Comparison of ENCODE assay signal across 7 mouse cellular contexts in the genomic region with DNA sequence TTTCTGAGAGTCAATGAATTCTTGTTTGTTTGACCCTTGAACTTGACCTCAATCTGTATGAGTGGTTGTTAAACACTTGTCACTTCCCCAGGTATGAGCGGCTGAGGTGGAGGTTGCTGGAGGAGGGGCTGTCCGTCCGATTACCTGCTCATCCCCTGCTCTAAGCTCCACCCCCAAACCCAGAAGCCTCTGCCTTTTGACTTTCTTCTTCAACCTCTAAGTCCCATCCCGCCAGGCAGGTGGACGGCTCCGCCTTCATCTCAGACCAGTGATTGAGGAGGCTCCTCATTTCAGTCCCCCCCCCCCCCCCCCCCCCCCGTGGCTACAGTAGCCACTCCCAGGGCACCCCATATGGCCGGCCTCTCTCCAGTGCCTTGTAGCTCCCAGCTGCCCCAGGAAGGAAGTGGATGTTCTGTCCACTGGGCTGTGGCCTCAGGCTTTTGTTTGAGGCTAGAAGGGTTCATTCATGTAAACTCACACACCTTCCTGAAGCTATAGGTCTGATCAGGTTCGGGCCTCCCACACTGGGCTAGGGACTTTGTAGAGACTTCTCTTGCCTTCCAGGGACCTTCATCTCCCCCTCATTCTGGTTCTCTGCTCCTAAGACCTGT. TPM values are rescaled to one million over a fixed set of nuclear protein-coding genes. Genes with fewer than 3 reads are reported as not detected.
DNase-seq lines count a peak whose midpoint lies in the region; ATAC-seq and TF ChIP-seq lines count a peak whose summit lies in the region.

No protein-coding gene starts in this region.

- no peak overlapping the region for H3K4me2 ChIP-seq in forebrain, postnatal 0 days (ENCODE audit: low read depth)
- peak overlapping the region; percentile 49 for H3K4me2 ChIP-seq in liver, embryonic 11.5 days
- peak overlapping the region; percentile 25 for H3K4me2 ChIP-seq in stomach, embryonic 16.5 days (ENCODE audit: low read depth, low read length)

- TF ChIP-seq CTCF in forebrain, postnatal 0 days (IDR thresholded peaks at IDR 0.05; ENCODE audit: low read depth) = no peak

- H3K9me3 ChIP-seq in megakaryocyte, embryonic 14.5 days = peaks cover 5% of the 10 kb centered on the region; the same call in 1 of the 2 replicates
- H3K9me3 ChIP-seq in forebrain, postnatal 0 days (ENCODE audit: low read length) = no peaks in the 10 kb centered on the region
- H3K9me3 ChIP-seq in liver, embryonic 11.5 days (ENCODE audit: control insufficient read depth, low read length) = no peaks in the 10 kb centered on the region
- H3K9me3 ChIP-seq in stomach, embryonic 16.5 days (replicated peaks; ENCODE audit: control insufficient read depth, low read length) = no peaks in the 10 kb centered on the region

- H3K27me3 ChIP-seq in megakaryocyte, embryonic 14.5 days (replicated peaks) = peaks cover 13% of the 10 kb centered on the region
- H3K27me3 ChIP-seq in forebrain, postnatal 0 days (ENCODE audit: insufficient read depth, low read length) = no peaks in the 10 kb centered on the region
- H3K27me3 ChIP-seq in liver, embryonic 11.5 days (replicated peaks; ENCODE audit: control insufficient read depth, insufficient read depth, low read length) = no peaks in the 10 kb centered on the region
- no peaks in the 10 kb centered on the region for H3K27me3 ChIP-seq in stomach, embryonic 16.5 days (ENCODE audit: control insufficient read depth, insufficient read depth, low read length)

- DNase-seq in forebrain, postnatal 0 days = no peak
- DNase-seq in liver, embryonic 11.5 days (ENCODE audit: low spot score) = no peak
- no peak for DNase-seq in cerebellum, adult 9-10 months
- no peak for DNase-seq in kidney, adult 11 months

- peak overlapping the region; percentile 75 for H3K4me3 ChIP-seq in megakaryocyte, embryonic 14.5 days (replicated peaks)
- H3K4me3 ChIP-seq in forebrain, postnatal 0 days (ENCODE audit: low read depth, low read length) = no peak overlapping the region
- peak overlapping the region; percentile 25 for H3K4me3 ChIP-seq in liver, embryonic 11.5 days (ENCODE audit: low read depth, low read length)
- peak overlapping the region; percentile 18; the same call in 1 of the 2 replicates for H3K4me3 ChIP-seq in stomach, embryonic 16.5 days (replicated peaks; ENCODE audit: low read length)

- 56% methylated on average over 7 of the region's 9 CpGs for WGBS in forebrain, postnatal 0 days
- 29% methylated on average over 9 of the region's 9 CpGs for whole genome bisulfite sequencing in liver, embryonic 11.5 days
- 28% methylated on average over 8 of the region's 9 CpGs for WGBS in stomach, embryonic 16.5 days

- peaks cover 68% of the 10 kb centered on the region for H3K4me1 ChIP-seq in megakaryocyte, embryonic 14.5 days
- peaks cover 4% of the 10 kb centered on the region; the same call in 1 of the 2 replicates for H3K4me1 ChIP-seq in forebrain, postnatal 0 days (ENCODE audit: insufficient read depth)
- H3K4me1 ChIP-seq in liver, embryonic 11.5 days (replicated peaks; ENCODE audit: control insufficient read depth, insufficient read depth, low read length) = peaks cover 21% of the 10 kb centered on the region
- peaks cover 32% of the 10 kb centered on the region for H3K4me1 ChIP-seq in stomach, embryonic 16.5 days (ENCODE audit: control insufficient read depth, insufficient read depth, low read length)

- no peak for ATAC-seq in megakaryocyte, adult 5-6 weeks (ENCODE audit: poor library complexity, severe bottlenecking)
- ATAC-seq in forebrain, postnatal 0 days = no peak
- ATAC-seq in liver, embryonic 11.5 days (replicated peaks; ENCODE audit: low FRiP score) = peak; percentile 18; the same call in 1 of the 2 replicates
- peak; percentile 42 for ATAC-seq in stomach, embryonic 16.5 days (ENCODE audit: insufficient read depth, low FRiP score)

- H3K36me3 ChIP-seq in megakaryocyte, embryonic 14.5 days (replicated peaks; ENCODE audit: low read length) = no peaks in the 10 kb centered on the region
- no peaks in the 10 kb centered on the region for H3K36me3 ChIP-seq in forebrain, postnatal 0 days (ENCODE audit: insufficient read depth)
- H3K36me3 ChIP-seq in liver, embryonic 11.5 days (ENCODE audit: control insufficient read depth, insufficient read depth, low read length) = no peaks in the 10 kb centered on the region
- no peaks in the 10 kb centered on the region for H3K36me3 ChIP-seq in stomach, embryonic 16.5 days (ENCODE audit: control insufficient read depth, insufficient read depth, low read length)

- H3K27ac ChIP-seq in forebrain, postnatal 0 days (ENCODE audit: low read depth, low read length) = peak overlapping the region; percentile 57; the same call in 1 of the 2 replicates
- H3K27ac ChIP-seq in liver, embryonic 11.5 days (ENCODE audit: low read depth, low read length) = peak overlapping the region; percentile 84; the same call in 1 of the 2 replicates
- peak overlapping the region; percentile 91 for H3K27ac ChIP-seq in stomach, embryonic 16.5 days (ENCODE audit: low read length)

- H3K9ac ChIP-seq in forebrain, postnatal 0 days = no peak overlapping the region
- peak overlapping the region; percentile 22; the same call in 1 of the 2 replicates for H3K9ac ChIP-seq in liver, embryonic 11.5 days (ENCODE audit: low read depth, low read length)
- peak overlapping the region; percentile 43; the same call in 1 of the 2 replicates for H3K9ac ChIP-seq in stomach, embryonic 16.5 days (ENCODE audit: low read length)

RNA-seq across cellular contexts. Expression of gene 1600014C23Rik, which starts 34.0 kb away (rescaled TPM):
- 1.3 TPM in 1 of 2 replicates, not detected in the other for polyA plus RNA-seq in megakaryocyte, embryonic 14.5 days (2012; ENCODE audit: insufficient read depth, low replicate concordance)
- not detected in 2 replicates for total RNA-seq in megakaryocyte, adult 5-6 weeks (2015)
- not detected in 2 replicates for total RNA-seq in megakaryocyte, adult 5-6 weeks (2017)
- not detected in 2 replicates for total RNA-seq in forebrain, postnatal 0 days (2014; rRNA removed)
- not detected in 2 replicates for polyA plus RNA-seq in forebrain, postnatal 0 days (2015; fragmentation: Nextera tagmentation; extraction: Ambion mirVana)
- not detected in 2 replicates for polyA plus RNA-seq in liver, embryonic 11.5 days (2014; fragmentation: Nextera tagmentation; extraction: Ambion mirVana)
- polyA plus RNA-seq in stomach, embryonic 16.5 days (2015; fragmentation: Nextera tagmentation; extraction: Ambion mirVana) = not detected in 2 replicates

Comparison
In these comparisons a context has a peak if more than half of its experiments do, and no peak if none do; other contexts are left out.
1. ATAC-seq: peak in liver, embryonic 11.5 days (single experiment) and stomach, embryonic 16.5 days (single experiment); none in megakaryocyte, adult 5-6 weeks (single experiment) and forebrain, postnatal 0 days (single experiment).
2. Peak in every context shown above with its lines, with median percentiles within 50 percentile points of each other: H3K27ac ChIP-seq.